Mouse (Mus musculus) liver, adult (tissue): Measurements from ENCODE around the gene Pdgfc.

Experiments
- GATA4 ChIP-seq: IDR thresholded peaks from 2 replicates; pipeline ENCODE4 v1.6.1; 2014; ENCODE audit warnings: mild to moderate bottlenecking, low read length; ENCODE audit not compliant: insufficient replicate concordance

Gene Pdgfc

GRCm38 (mm10) chr3:81036554-81037311, 517 bp downstream of the Pdgfc start:
- no peak for TF ChIP-seq GATA4

GRCm38 (mm10) chr3:81037312-81037859, 1.2 kb downstream of the Pdgfc start:
- no peak for TF ChIP-seq GATA4

GRCm38 (mm10) chr3:81039131-81039653, 3.0 kb downstream of the Pdgfc start:
- no peak for TF ChIP-seq GATA4

DNA sequence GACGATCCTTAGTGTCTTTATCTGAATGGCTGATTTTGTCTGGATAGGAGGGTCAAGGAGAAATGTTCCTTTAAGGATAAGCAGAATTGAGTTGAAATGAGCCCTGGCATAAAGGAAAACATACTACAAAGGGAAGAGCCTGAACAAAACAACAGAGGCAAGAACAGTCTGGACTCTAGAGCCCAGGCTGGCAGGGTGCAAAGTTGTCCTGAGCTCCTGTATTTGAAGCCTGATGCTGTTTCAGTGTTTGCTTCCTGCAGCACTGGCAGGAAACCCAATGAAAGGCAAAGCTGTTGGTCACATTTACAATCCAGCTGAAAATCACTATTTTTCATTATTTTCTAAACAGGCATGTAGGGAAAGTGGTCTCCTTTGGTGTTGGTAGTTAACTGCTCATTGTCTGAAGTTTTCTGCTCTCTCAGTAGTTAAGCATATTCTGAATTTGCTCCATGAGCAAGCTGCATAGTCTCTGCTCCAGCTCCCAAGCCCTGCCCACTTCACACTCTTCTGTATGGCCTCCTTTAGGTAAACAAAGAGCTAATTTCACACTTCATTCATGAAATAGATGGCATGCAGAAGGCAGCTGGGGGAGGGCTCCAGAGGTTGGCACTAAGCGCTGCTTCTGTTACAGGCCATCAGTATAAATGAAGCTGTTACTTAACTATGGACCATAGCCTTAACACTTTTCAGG, 8.6 kb downstream of the Pdgfc start:
- TF ChIP-seq GATA4 = no peak

- no peak for TF ChIP-seq GATA4
These were observed 9.3 kb downstream of the Pdgfc start for GRCm38 (mm10) chr3:81045344-81046050.

DNA sequence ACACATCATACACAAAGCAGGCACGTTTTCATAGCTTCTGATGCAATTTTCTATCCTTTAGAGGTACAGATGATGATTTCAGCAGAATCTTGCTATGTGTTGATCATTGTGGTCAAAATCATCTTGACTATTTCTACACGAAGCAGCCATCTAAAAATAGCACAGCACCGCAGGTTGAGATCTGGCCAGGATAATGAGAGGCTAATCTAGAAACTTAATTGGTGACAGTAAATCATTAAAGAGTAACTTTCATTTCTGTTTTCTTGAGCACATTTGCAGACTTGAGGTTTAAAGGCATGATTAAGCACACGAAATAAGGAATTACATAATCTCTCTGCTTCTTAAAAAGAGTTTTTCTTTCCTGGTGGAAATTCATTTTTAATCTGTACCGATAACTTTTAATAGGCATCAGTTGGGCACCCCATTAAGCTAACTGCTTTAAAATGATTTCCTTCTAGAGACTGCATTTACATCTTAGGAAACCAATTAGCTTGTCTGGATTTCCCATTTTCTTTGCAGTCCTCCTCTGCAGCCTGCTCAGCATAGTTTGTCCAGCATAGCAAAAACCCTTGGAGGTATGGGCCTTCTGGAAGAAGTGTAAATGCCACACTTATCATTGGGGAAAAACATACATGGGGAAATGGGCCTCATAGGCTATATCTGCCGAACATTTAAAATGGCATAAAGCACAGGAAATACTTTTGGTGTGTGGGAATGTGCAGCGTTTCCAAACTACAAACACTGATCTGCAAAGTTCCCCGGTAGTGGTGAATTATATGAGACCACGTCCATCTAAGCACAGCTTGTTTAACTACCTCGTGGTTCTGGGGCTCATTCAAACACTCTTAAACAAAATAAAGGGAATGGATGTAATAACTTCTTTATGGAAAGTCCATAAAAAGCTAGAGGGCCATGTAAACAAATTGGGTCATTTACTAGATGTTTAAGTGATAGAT, 10.7 kb downstream of the Pdgfc start:
- no peak for TF ChIP-seq GATA4

- no peak for TF ChIP-seq GATA4
These were observed 15.3 kb downstream of the Pdgfc start for GRCm38 (mm10) chr3:81051522-81051921.

GRCm38 (mm10) chr3:81052422-81052821, 16.2 kb downstream of the Pdgfc start:
- no peak; the same call in 1 of the 2 replicates for TF ChIP-seq GATA4

GRCm38 (mm10) chr3:81054074-81054473, 17.9 kb downstream of the Pdgfc start:
- TF ChIP-seq GATA4 = no peak

GRCm38 (mm10) chr3:81057719-81058118, 21.5 kb downstream of the Pdgfc start:
- TF ChIP-seq GATA4 = no peak

- no peak for TF ChIP-seq GATA4
These were observed 22.4 kb downstream of the Pdgfc start for GRCm38 (mm10) chr3:81058527-81059031.

GRCm38 (mm10) chr3:81068550-81068949, 32.3 kb downstream of the Pdgfc start:
- no peak for TF ChIP-seq GATA4

DNA sequence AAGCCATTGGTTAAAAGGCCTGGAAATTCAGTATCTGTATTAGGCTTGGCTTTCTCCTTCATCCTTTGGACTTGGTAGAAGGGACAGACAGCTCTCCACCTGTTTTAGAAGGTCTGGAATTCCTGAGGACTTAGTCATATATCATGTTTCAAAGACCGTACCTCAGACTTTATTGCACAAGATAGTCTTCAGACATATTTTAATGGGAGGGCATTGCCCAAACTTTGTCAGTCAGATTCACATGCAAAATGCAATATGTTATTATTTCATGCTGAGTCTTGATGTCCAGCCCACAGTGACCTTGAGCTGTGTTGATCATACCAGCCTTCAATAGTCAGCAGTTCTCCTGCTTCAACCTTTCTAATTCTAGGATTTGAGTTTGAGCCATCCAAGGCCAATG, 64.9 kb downstream of the Pdgfc start:
- TF ChIP-seq GATA4 = no peak
